Mouse (Mus musculus) layer of hippocampus, postnatal 10 days (tissue): Measurements from ENCODE around the gene Epo. TPM values are rescaled to one million over a fixed set of nuclear protein-coding genes. Genes with fewer than 3 reads are reported as not detected.

Source experiments
- DNase-seq, 2 experiments: peaks; one replicate each; pipeline ENCODE4 v3.0.0; 2021; ENCODE audit warnings: low spot score in 2 of 2
- microRNA-seq, 2 experiments: library from miRNA; unstranded; fragments of <30 nt; microRNA quantifications; one replicate each; pipeline ENCODE4 v1.2.0; 2021
- total RNA-seq, 2 experiments: library from RNA; stranded (reverse); gene quantifications; 2 replicates each; pipeline ENCODE4 v1.2.3; 2021

Epo gene
- total RNA-seq, 2 experiments from 2014 or later: not detected

DNA sequence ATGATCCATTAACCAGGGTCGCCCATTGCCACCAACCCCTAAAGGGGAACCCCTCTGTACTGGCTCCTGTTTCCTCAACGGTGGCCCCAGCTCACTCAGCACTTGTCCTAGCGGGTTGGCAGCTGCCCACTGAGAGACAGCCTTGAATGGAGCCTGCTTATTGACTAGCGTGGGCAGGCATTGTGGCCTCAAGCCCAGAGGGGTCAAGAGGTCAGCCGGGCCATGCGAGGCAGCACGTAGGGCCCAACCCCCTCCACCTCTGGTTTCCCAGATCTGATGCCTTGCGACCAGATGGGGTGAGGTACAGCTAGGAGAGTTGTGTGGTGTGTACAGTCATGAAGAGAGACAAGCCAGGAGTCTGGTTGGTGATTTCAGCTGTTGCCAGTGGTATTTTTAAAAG is 51.1 kb downstream of the Epo start:
- peak; percentile 32 for DNase-seq

DNA sequence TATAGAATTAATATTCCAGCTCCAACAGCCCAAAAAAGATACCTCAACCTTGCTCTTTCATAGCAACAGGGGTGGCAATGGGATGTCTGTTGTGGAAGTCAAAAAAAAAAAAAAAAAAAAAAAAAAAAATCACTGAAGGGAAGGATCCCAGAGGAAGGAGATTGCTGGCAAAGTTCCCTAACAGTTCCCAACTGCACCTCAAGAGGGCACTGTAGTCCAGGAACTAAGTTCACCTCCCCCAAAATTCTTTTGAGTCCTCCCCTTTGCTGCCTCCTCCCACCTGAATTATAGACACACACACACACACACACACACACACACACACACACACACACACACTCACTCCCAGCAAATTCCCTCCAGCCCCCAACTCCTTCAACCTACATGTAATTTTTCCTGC is 51.9 kb downstream of the Epo start:
- DNase-seq: peak; percentile 89 to 91

DNA sequence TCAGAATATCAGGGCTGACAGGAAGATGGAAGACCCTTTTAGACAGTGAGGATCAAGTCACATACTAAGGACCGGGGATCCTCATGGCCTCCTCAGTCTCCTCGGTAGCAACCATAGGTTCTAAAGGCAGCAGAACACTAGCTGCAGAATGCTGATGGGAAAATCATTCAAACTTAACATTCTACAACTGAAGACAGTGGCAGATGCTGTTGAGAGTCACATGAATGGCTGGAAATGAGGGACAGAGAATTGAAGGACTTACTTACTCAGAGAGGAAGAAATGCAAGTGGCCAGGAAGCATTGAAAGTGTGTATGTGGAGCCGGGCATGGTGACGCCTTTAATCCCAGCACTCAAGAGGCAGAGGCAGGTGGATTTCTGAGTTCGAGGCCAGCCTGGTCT is 56.1 kb downstream of the Epo start, which contains the start of gene Zan:
Zan (minus strand) TSS at position 101 of the 400 bp plus-strand sequence.
- no peak for DNase-seq

- DNase-seq: no peak
Observed at GRCm38 (mm10) chr5:137474351-137474750, 58.7 kb downstream of the Epo start.

DNA sequence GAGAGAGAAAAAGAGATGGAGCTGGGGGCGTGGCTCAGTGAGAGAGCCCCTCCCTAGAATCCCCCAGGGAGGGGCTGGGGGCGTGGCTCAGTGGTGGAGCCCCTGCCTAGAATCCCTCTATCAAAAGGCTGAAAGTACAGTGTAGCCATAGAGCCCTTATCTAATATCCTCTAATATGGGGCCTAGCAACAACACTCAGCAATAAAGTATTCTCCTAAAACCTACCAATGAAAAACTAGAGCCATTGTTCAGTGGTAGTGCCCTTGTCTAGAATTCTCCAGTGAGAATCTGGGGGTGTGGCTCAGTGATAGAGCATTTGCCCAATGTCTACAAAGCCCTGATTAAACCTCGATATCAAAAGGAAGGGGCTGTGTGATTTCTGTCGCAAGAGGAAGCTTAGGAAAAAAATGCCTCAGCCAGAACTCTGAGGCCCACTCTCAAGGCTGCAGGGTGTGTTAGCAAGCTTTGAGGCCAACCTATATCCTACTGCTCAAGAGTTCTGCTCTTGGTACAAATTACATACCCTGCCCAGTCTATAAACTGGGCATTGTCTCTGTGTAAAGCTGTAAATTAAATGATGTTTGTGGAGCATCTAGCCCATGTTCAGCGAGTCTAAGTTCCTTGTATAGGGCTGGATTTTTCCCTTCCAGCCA is 60.7 kb downstream of the Epo start:
- DNase-seq: no peak

DNA sequence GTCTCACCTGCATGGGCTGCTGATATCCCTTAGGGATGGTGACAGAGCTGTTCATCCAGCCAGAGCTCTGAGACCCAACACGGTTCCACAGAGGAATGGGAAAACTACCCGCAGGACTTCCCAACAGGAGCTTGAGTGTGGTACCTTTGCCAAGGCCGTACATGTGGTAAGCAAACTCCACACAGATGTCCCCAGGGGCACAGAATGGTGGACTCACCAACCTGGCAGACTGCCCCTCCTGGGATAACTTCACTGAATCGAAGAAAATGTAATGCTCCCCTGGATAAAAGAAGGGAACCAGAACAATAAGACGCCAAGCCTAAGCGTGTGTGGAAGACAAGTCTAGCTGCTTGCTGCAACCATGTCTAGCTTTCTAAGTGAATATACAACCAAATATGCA is 66.1 kb downstream of the Epo start:
- DNase-seq: no peak

- peak in 1 of 2 experiments; percentile 23 for DNase-seq
Observed at GRCm38 (mm10) chr5:137465049-137465448, 68.0 kb downstream of the Epo start.

GRCm38 (mm10) chr5:137455866-137456591 is 77.0 kb downstream of the Epo start:
- no peak for DNase-seq

- DNase-seq: no peak
Observed at GRCm38 (mm10) chr5:137455206-137455605, 77.8 kb downstream of the Epo start.

DNA sequence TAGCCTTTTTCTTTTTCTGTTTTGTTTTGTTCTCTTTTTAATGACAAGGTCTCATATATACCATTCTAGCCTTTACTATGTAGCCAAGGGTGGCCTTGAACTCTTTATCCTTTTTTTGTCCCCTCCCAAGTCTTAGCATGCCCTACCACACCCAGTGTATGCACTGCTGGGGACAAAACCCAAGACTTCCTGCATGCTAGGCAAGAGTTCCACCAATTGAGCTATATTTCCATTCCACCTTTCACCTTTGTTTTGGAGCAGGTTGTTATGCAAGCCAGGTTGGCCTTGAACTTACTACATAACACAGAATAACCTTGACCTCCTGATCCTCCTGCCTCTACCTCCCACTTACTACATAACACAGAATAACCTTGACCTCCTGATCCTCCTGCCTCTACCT is 87.5 kb downstream of the Epo start:
- DNase-seq: no peak

GRCm38 (mm10) chr5:137440216-137440855 is 92.7 kb downstream of the Epo start:
- DNase-seq: no peak

DNA sequence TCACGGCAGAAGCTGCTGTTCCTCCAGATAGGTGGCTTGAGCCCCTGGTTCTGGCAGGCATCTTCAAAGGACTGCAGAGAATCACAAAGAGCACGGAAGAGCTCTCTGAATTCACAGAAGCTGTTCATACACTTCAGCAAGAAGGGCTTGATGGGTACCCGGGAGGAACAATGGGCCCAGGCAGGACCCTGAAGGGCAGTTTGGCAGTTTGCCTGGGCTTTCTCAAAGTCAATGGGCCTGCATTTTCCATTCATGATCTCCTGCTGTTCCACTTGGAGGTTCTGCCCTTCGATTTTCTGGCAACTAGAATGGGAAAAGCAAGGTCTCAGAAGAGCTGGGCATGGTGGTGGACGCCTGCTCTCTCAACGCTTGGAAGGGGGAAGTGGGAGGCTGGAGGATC is 99.2 kb downstream of the Epo start:
- peak; percentile 17 to 44 for DNase-seq

Small RNA genes within 50 kb of the gene (microRNA-seq; reads per million reads assigned to microRNA genes)
- gene Mir6418: 1.6 to 2.9 reads per million in 2 experiments

Other genes with a start within 250 kb of the Epo start
- gene Ache, start 245.7 kb downstream of the Epo start, total RNA-seq: 10 to 100 TPM; 93.0 to 97.4 TPM
- 10 to 100 TPM; 20.4 to 21.8 TPM for gene Ufsp1, start 238.6 kb downstream of the Epo start, total RNA-seq
- gene Srrt, start 225.6 kb downstream of the Epo start, total RNA-seq: 100 to 1,000 TPM; 188 to 191 TPM
- gene Trip6, start 218.8 kb downstream of the Epo start, total RNA-seq: 1 to 10 TPM; 6.2 to 7.7 TPM
- 10 to 100 TPM; 28.8 to 30.7 TPM for gene Slc12a9, start 199.6 kb downstream of the Epo start, total RNA-seq
- gene Ephb4, start 183.1 kb downstream of the Epo start, total RNA-seq: 1 to 10 TPM; 8.3 to 9.3 TPM
- gene Zan, start 56.2 kb downstream of the Epo start, total RNA-seq: under 1 TPM; 0.36 to 0.43 TPM
- gene Pop7, start 30.7 kb downstream of the Epo start, total RNA-seq: 10 to 100 TPM; 30.7 to 36.5 TPM
- gene Gigyf1, start 14.7 kb downstream of the Epo start, total RNA-seq: 10 to 100 TPM; 40.2 to 50.4 TPM
- 100 to 1,000 TPM; 874 to 885 TPM for gene Gnb2, start 268 bp upstream of the Epo start, total RNA-seq
- 100 to 1,000 TPM; 124 to 134 TPM for gene Actl6b, start 20.3 kb upstream of the Epo start, total RNA-seq
- gene Tfr2, start 36.6 kb upstream of the Epo start, total RNA-seq: 10 to 100 TPM; 22.4 to 23.0 TPM
- 10 to 100 TPM; 46.1 to 51.8 TPM for gene Mospd3, start 67.8 kb upstream of the Epo start, total RNA-seq
- gene Pcolce, start 80.5 kb upstream of the Epo start, total RNA-seq: 10 to 100 TPM; 10.7 to 12.0 TPM
- under 1 TPM; 0.27 to 0.36 TPM for gene Fbxo24, start 95.8 kb upstream of the Epo start, total RNA-seq
- 10 to 100 TPM; 13.2 to 20.1 TPM for gene Lrch4, start 95.9 kb upstream of the Epo start, total RNA-seq
- 1 to 10 TPM; 8.7 to 8.9 TPM for gene Gm20605, start 95.9 kb upstream of the Epo start, total RNA-seq
- 1 to 10 TPM; 5.0 to 7.5 TPM for gene Sap25, start 108.1 kb upstream of the Epo start, total RNA-seq
- gene Irs3, start 112.5 kb upstream of the Epo start, total RNA-seq: under 1 TPM; 0.18 to 0.25 TPM
- 10 to 100 TPM; 46.2 to 46.9 TPM for gene Agfg2, start 151.5 kb upstream of the Epo start, total RNA-seq
- gene Nyap1, start 208.4 kb upstream of the Epo start, total RNA-seq: 100 to 1,000 TPM; 100 to 105 TPM
- 100 to 1,000 TPM; 141 to 146 TPM for gene Tsc22d4, start 212.5 kb upstream of the Epo start, total RNA-seq
- gene Ppp1r35, start 245.6 kb upstream of the Epo start, total RNA-seq: 10 to 100 TPM; 23.2 to 31.6 TPM